Mouse (Mus musculus) stomach, embryonic 14.5 days (tissue): ENCODE results near the gene Cgref1. TPM values are rescaled to one million over a fixed set of nuclear protein-coding genes. Genes with fewer than 3 reads are reported as not detected.

Experiments
- ATAC-seq: fragments of 200-750 bp; cut with Nextera tagmentation; 2 replicates; pipeline ENCODE4 v1.8.0; 2017; ENCODE audit warnings: low read depth, moderate TSS enrichment; ENCODE audit not compliant: insufficient number of reproducible peaks, insufficient read depth, low FRiP score
- H3K27ac ChIP-seq: fragments of 300-500 bp; sonication (generic); 2 replicates; pipeline ENCODE4 v1.5.1; 2014; ENCODE audit warnings: mild to moderate bottlenecking, low read length, moderate library complexity, mixed read lengths
- H3K27me3 ChIP-seq: fragments of 300-500 bp; sonication (generic); 2 replicates; pipeline ENCODE4 v1.6.1; 2014; ENCODE audit warnings: low read length, control low read depth, mixed read lengths; ENCODE audit not compliant: control insufficient read depth, insufficient read depth
- H3K36me3 ChIP-seq: fragments of 300-500 bp; sonication (generic); 2 replicates; pipeline ENCODE4 v1.6.1; 2014; ENCODE audit warnings: mild to moderate bottlenecking, control low read depth, low read length, moderate library complexity, mixed read lengths; ENCODE audit not compliant: control insufficient read depth, insufficient read depth
- H3K4me1 ChIP-seq: fragments of 300-500 bp; sonication (generic); 2 replicates; pipeline ENCODE4 v1.6.1; 2014; ENCODE audit warnings: low read length, control low read depth, mixed read lengths; ENCODE audit not compliant: control insufficient read depth, insufficient read depth
- H3K4me2 ChIP-seq: fragments of 300-500 bp; sonication (generic); replicated peaks from 2 replicates; pipeline ENCODE4 v1.6.1; 2014; ENCODE audit warnings: low read depth, low read length, control low read depth
- H3K4me3 ChIP-seq: fragments of 300-500 bp; sonication (generic); 2 replicates; pipeline ENCODE4 v1.5.1; 2014; ENCODE audit warnings: low read depth, low read length, control low read depth
- H3K9ac ChIP-seq: fragments of 300-500 bp; sonication (generic); replicated peaks from 2 replicates; pipeline ENCODE4 v1.6.1; 2014; ENCODE audit warnings: low read depth, mild to moderate bottlenecking, control low read depth, low read length, moderate library complexity, mixed read lengths
- H3K9me3 ChIP-seq: fragments of 300-500 bp; sonication (generic); 2 replicates; pipeline ENCODE4 v1.6.1; 2016; ENCODE audit warnings: low read depth, low read length, control low read depth; ENCODE audit not compliant: control insufficient read depth
- WGBS: fragments of 180-500 bp; shearing (Covaris S2); extraction: QIAGEN DNeasy Blood & Tissue Kit; methylation state at CpG from one replicate; pipeline ENCODE4 v1.1.7; 2014; 5-methylcytosine and 5-hydroxymethylcytosine counted together
- polyA plus RNA-seq: library from polyadenylated mRNA; unstranded; fragments of >200 nt; fragmentation: Nextera tagmentation; extraction: Ambion mirVana; gene quantifications from 2 replicates; pipeline ENCODE4 v1.2.1, GENCODE M21; 2014

The Cgref1 gene
- polyA plus RNA-seq, 1 experiment from 2014 or later = 5.7 TPM

DNA sequence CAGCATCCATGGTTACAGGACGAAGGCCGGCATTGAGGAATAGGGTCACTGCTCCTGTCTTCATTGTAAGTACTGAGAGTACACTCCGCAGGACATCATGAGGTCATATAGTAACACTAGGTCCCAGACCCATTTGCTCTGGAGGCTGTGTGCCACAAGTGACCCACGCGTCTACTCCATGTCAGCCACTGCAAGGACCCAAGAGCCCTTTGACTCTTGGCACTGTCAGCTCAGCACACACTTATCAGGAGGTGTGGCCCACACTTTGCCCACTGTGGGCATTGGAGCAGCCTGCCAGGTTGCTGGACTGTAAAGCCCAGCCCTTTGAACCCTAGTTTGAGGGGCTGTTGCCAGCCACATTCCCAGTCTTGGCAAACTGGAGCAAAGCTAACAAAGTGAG, 20.2 kb downstream of the Cgref1 start:
- Histone ChIP-seq H3K4me3 (no peak overlapping the region), H3K9me3 (no peaks in the 10 kb centered on the region), H3K4me1 (peaks cover 12% of the 10 kb centered on the region), H3K36me3 (peaks cover 10% of the 10 kb centered on the region), H3K27ac (no peak overlapping the region), H3K9ac (no peak overlapping the region), H3K4me2 (no peak overlapping the region), H3K27me3 (no peaks in the 10 kb centered on the region)
- no peak for ATAC-seq
- 92% methylated on average over 5 of the region's 5 CpGs for WGBS

DNA sequence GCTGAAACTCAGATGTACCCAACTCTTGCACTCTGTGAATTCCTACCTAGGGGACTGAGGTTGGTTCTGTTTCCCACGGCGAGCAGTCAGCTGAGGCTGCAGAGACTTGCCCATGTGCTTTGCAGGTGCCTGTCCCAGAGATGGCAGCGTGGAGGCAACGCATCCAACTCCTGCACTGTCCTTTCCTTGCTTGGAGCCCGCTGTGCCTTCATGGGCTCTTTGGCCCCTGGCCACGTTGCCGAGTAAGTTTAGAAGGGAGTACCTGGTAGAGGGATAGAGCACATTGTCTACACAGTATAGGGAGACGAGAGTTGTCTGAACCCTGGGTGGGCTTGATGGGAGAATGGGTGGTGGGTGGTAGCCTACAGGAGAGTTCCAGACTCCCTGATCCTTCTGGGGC, 20.8 kb downstream of the Cgref1 start:
- no peak for ATAC-seq
- Histone ChIP-seq H3K36me3 (peaks cover 11% of the 10 kb centered on the region), H3K4me1 (peaks cover 12% of the 10 kb centered on the region), H3K27me3 (no peaks in the 10 kb centered on the region), H3K9me3 (no peaks in the 10 kb centered on the region), H3K9ac (no peak overlapping the region), H3K4me2 (no peak overlapping the region), H3K27ac (no peak overlapping the region), H3K4me3 (no peak overlapping the region)
- WGBS = 79% methylated on average over 8 of the region's 8 CpGs

DNA sequence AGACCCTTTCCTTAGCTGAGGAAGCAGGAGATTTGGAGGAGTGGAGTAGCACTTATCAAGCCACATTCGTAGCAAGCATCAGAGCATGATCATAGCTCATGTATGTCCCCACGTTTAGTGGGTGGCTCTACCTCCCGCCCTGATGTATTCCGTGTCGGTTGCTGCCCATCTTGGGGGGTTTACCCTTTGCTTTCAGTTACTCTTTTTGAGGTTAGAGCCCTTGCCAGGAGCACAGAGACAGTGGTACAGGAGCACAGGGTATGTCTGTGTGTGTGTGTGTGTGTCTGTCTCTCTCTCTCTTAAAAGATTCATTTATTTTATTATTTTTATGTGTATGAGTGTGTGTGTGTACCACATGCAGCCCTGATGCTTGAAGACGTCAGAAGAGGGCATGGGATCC, 22.3 kb downstream of the Cgref1 start:
- no peaks in the 10 kb centered on the region for H3K27me3 ChIP-seq
- ATAC-seq = no peak
- peaks cover 23% of the 10 kb centered on the region for H3K36me3 ChIP-seq
- no peak overlapping the region for H3K4me3 ChIP-seq
- H3K9ac ChIP-seq = no peak overlapping the region
- WGBS = 74% methylated on average over 6 of the region's 6 CpGs
- peaks cover 15% of the 10 kb centered on the region for H3K4me1 ChIP-seq
- H3K9me3 ChIP-seq = no peaks in the 10 kb centered on the region
- H3K27ac ChIP-seq = no peak overlapping the region
- peak overlapping the region; percentile 84; the same call in 1 of the 2 replicates for H3K4me2 ChIP-seq

DNA sequence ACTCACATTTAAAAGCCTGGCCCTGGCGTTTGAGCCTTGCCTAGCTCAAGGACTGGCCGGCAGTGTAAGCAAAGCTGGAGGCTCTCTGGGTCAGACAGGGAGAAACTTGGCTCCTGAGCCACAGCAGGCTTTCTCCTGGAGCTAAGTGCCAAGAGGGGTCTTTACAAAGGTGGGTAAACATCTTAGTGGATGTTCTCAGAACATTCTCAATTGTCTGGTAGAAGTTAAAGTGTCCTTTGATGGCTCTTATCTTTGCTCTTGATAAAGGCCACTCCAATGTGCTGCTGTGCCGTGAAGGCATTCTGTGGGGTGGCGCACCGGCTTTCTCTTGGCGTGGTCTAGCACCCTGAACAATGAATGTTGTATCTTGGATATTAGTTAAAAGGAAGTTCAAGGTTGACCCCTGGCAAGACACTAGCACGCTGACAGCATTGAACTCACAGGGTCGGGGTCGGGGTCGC, 22.8 kb downstream of the Cgref1 start:
- 53% methylated on average over 10 of the region's 10 CpGs for WGBS
- H3K9me3 ChIP-seq = no peaks in the 10 kb centered on the region
- no peak for ATAC-seq
- H3K27ac ChIP-seq = peak overlapping the region; percentile 81; the same call in 1 of the 2 replicates
- peak overlapping the region; percentile 37; the same call in 1 of the 2 replicates for H3K4me3 ChIP-seq
- peak overlapping the region; percentile 84 for H3K4me2 ChIP-seq
- H3K27me3 ChIP-seq = no peaks in the 10 kb centered on the region
- peaks cover 28% of the 10 kb centered on the region for H3K36me3 ChIP-seq
- H3K4me1 ChIP-seq = peaks cover 15% of the 10 kb centered on the region
- 0 out of 2 replicates have a peak overlapping the region, but pooled peaks have one; percentile 37 for H3K9ac ChIP-seq

DNA sequence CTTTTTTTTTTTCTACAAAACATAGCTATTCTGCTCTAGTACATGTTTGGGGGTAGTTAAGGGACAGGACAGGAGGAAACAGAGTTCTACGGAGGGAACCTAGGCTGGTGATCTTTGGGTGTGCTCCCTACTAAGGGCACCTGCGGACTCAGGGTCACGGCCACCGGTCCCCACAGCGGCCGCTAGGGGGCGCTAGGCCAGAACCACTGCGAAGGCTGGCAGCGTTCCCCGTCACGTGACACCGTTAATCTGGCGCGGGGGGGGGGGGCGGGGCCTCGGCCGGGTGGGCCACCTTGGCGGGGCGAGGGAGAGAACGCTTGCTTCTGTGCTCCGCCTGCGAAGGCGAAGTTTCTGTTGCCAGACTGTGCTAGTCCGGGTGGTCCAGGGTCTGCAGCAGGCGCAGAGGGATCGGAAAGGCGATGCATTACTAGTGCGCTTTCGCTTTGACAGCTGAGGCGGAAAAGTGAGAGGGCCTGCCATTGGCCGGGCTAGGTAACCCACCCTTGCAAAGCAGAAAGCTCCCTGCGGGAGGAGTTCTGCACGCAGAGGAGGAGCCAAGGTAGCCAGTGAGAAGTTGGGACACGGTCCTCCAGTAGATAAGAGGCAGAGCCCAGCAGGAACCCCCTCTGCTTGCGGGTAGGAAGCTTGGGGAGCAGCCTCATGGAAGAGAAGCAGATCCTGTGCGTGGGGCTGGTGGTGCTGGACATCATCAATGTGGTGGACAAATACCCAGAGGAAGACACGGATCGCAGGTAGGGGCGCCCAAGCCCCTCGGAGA, 23.9 kb downstream of the Cgref1 start, which contains the start of gene Khk:
Gene Khk (plus strand): TSS at position 176 of the 778 bp plus-strand sequence.
- WGBS = 1% methylated on average over 39 of the region's 40 CpGs
- H3K36me3 ChIP-seq = peaks cover 37% of the 10 kb centered on the region
- H3K4me1 ChIP-seq = peaks cover 18% of the 10 kb centered on the region

DNA sequence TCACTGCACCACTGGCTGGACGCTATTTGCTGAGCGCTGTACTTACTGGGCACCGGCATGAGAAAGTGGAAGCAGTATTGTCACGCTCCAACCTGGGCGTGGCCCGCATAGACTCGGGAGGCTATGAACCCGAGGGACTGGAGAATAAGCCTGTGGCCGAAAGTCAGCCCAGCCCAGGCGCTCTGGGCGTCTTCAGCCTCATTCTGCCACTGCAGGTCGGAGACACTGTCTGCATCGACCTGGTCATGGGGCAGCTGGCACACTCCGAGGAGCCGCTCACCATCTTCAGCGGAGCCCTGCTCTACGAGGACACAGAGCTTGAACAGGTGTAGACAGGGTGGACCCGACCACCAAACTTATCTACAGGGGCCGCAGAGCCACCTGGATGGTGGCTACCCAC, 24.8 kb downstream of the Cgref1 start:
- ATAC-seq = no peak
- Histone ChIP-seq H3K9ac (no peak overlapping the region), H3K27ac (no peak overlapping the region), H3K27me3 (no peaks in the 10 kb centered on the region), H3K4me1 (peaks cover 19% of the 10 kb centered on the region), H3K9me3 (no peaks in the 10 kb centered on the region), H3K4me2 (peak overlapping the region; percentile 84; the same call in 1 of the 2 replicates), H3K36me3 (peaks cover 37% of the 10 kb centered on the region), H3K4me3 (0 out of 2 replicates have a peak overlapping the region, but pooled peaks have one; percentile 0)
- WGBS = 51% methylated on average over 19 of the region's 19 CpGs

More for the DNA sequence above, 23.9 kb downstream of the Cgref1 start, which contains the start of gene Khk:
- peak within 1 kb of the TSS; percentile 37 for H3K9ac ChIP-seq
- H3K4me2 ChIP-seq = peak within 1 kb of the TSS; percentile 84
- H3K27me3 ChIP-seq = no peaks in the 10 kb centered on the region
- ATAC-seq = peak; percentile 85
- H3K4me3 ChIP-seq = peak within 1 kb of the TSS; percentile 37
- H3K9me3 ChIP-seq = no peaks in the 10 kb centered on the region
- H3K27ac ChIP-seq = peak within 1 kb of the TSS; percentile 81

DNA sequence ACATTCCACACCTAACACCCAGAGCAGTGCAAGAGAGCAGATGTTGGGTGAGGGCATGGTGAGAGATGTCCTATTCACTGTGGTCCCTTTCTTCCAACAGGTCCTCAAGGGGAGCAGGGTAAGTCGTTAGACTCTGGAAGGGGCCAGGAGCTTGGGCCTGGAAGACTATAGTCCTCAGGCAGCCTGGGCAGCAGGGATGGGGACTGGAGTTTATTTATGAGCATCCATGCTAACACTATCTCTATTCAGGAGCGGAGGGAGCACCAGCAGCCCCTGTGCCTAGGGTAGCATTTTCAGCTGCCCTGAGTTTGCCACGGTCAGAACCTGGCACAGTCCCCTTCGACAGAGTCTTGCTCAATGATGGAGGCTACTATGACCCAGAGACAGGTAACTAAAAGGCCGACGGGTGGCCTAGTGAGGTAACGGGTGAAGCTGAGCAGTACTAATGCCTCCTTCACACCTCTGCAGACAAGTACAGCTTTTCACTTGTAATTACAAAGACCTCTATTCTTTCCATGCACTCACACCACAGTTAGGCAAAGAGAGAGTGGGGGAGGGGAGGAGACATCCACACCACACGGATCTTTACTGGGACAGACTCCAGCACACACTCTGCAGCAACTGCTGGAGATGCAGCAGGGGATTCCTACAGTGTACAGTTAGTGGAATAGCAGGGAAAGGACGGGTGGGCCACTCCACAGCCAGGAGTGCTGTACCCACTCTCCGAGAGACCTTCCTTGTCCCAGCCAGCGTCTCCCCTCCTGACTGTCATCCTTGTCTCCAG, 25.4 kb downstream of the Cgref1 start:
- H3K4me3 ChIP-seq = no peak overlapping the region
- H3K4me1 ChIP-seq = peaks cover 22% of the 10 kb centered on the region
- 70% methylated on average over 11 of the region's 11 CpGs for WGBS
- no peak overlapping the region for H3K27ac ChIP-seq
- no peak for ATAC-seq
- H3K27me3 ChIP-seq = no peaks in the 10 kb centered on the region
- H3K36me3 ChIP-seq = peaks cover 37% of the 10 kb centered on the region
- H3K9ac ChIP-seq = no peak overlapping the region
- no peaks in the 10 kb centered on the region for H3K9me3 ChIP-seq
- H3K4me2 ChIP-seq = no peak overlapping the region

DNA sequence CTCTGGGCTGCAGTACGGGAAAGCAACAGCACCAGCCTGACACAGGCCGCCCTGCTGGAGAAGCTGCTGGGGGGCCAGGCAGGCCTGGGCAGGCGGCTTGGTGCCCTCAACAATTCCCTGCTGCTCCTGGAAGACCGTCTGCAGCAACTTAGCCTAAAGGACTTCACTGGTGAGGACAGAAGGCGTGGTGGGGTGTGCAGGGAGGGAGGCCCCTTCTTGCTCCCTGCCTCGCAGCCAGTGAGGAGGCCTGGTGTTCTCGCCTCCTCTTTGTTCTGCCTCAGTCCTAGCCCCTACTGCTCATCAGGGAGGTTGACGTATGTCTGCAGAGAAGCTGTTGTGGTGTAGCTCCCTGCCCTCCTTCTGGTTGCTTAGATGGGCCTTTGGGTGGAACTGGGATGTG, 26.7 kb downstream of the Cgref1 start:
- H3K9ac ChIP-seq = no peak overlapping the region
- H3K9me3 ChIP-seq = no peaks in the 10 kb centered on the region
- peaks cover 37% of the 10 kb centered on the region for H3K36me3 ChIP-seq
- no peak overlapping the region for H3K4me3 ChIP-seq
- WGBS = 72% methylated on average over 8 of the region's 8 CpGs
- H3K27ac ChIP-seq = no peak overlapping the region
- no peak for ATAC-seq
- H3K27me3 ChIP-seq = no peaks in the 10 kb centered on the region
- peaks cover 22% of the 10 kb centered on the region for H3K4me1 ChIP-seq
- H3K4me2 ChIP-seq = no peak overlapping the region
